Mouse (Mus musculus) ES-E14 (cell line): Measurements from ENCODE around the gene Cldn11.

ENCODE experiments used
- CHD2 ChIP-seq: IDR thresholded peaks from 2 replicates; pipeline ENCODE4 v1.6.1; 2014; ENCODE audit warnings: mild to moderate bottlenecking, low read depth, low read length, inconsistent platforms
- MAFK ChIP-seq: IDR thresholded peaks from 2 replicates; pipeline ENCODE4 v1.6.1; 2014; ENCODE audit warnings: mild to moderate bottlenecking, low read depth, low read length, inconsistent platforms; ENCODE audit not compliant: insufficient read depth
- ZC3H11A ChIP-seq: IDR thresholded peaks from 2 replicates; pipeline ENCODE4 v1.6.1; 2012; ENCODE audit warnings: low read depth, mild to moderate bottlenecking, inconsistent platforms, low read length, borderline replicate concordance
- ZNF384 ChIP-seq: IDR thresholded peaks from 2 replicates; pipeline ENCODE4 v1.6.1; 2012; ENCODE audit warnings: low read depth, low read length, inconsistent platforms

DNA sequence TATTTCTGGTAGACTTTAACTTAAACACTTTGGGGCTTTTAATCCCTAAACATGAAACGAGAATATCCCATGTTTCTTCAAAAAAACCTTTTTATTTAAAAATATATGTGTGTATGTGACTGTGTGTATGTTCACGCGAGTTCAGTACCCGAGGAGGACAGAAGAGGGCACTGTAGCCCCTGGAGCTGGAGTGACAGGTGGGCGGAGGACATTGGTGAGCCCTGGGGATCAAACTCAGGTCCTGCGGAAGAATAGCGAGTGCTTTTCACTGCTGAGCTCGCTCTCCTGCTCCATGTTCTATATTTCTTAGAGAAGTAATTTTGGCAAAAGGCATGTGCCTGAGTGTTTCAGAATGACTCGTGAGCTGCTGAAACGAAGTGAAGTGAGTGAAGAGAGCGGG, 54.2 kb downstream of the Cldn11 start:
- no peak for TF ChIP-seq ZNF384
- 0 out of 2 replicates have a peak, but pooled peaks have one; percentile 25 for TF ChIP-seq ZC3H11A
- TF ChIP-seq CHD2, result no peak
- no peak for TF ChIP-seq MAFK
